Mouse (Mus musculus): ENCODE results near the gene Rab5if. TPM values are rescaled to one million over a fixed set of nuclear protein-coding genes. Genes with fewer than 3 reads are reported as not detected.
A peak's percentile ranks its signal among the peaks of the same experiment; 100 is the strongest.

Gene Rab5if
- total and polyA plus RNA-seq, 3 experiments: 226 to 315 (median 263) TPM

DNA sequence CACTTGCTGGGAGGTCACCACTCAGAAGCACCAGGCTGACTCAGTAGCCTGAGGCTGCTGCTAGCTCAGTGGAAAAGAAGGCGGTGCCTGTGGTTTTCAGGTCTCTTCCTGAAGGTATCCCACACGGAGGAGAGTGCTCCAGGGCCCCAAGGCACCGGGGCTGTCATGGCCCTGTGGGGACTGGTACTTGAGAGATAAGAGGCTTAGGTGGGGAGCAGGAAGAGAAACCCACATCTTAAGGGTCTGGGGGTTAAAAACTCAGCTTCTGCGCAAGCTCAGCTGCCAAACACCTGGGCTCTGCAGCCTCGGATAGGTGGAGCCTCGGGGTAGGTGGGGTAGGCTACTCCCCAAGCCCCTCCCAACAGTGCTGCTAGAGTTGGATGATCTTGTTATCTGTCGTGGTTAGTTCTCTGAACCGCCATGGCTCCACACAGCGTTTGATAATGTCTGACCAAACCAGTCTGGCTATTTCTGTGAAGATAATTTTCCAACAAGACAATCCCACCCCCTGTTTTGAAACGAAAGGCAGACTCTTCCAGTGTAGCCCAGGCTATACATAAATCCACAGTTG is 19.6 kb downstream of the Rab5if start:
- no peak for TF ChIP-seq USF1 (IDR thresholded peaks at IDR 0.05; ENCODE audit: low read depth, low read length)
- peak; percentile 50 for TF ChIP-seq TCF12 (IDR thresholded peaks at IDR 0.05; ENCODE audit: low read depth, low read length)
- no peak for TF ChIP-seq POLR2AphosphoS2 (IDR thresholded peaks at IDR 0.05; ENCODE audit: low read length)
- TF ChIP-seq CHD1 (IDR thresholded peaks at IDR 0.05; ENCODE audit: low read depth, low read length): no peak
- peak; percentile 64 for TF ChIP-seq NRF1 (IDR thresholded peaks at IDR 0.05; ENCODE audit: insufficient read depth, low read depth, low read length, poor library complexity, severe bottlenecking)
- TF ChIP-seq ZMIZ1 (IDR thresholded peaks at IDR 0.05; ENCODE audit: low read depth, low read length): no peak
- peak; percentile 75 for TF ChIP-seq GATA1 (IDR thresholded peaks at IDR 0.05; ENCODE audit: low read depth, low read length)
- TF ChIP-seq SIN3A (IDR thresholded peaks at IDR 0.05; ENCODE audit: low read length): peak; percentile 56
- TF ChIP-seq EP300 (IDR thresholded peaks at IDR 0.05; ENCODE audit: low read depth in 1 of 2, low read length in 2 of 2): peak; percentile 27 to 37; a peak in 3 of 4 replicates
- no peak for TF ChIP-seq SMC3 (IDR thresholded peaks at IDR 0.05; ENCODE audit: low read depth, low read length)
- no peak for TF ChIP-seq RAD21 (IDR thresholded peaks at IDR 0.05; ENCODE audit: low read depth, low read length)
- TF ChIP-seq MAZ (IDR thresholded peaks at IDR 0.05; ENCODE audit: low read depth, low read length): 0 out of 2 replicates have a peak, but pooled peaks have one; percentile 22
- 0 out of 2 replicates have a peak, but pooled peaks have one; percentile 20 for TF ChIP-seq TBP (IDR thresholded peaks at IDR 0.05; ENCODE audit: low read depth, low read length)
- TF ChIP-seq POLR2AphosphoS5 (IDR thresholded peaks at IDR 0.05; ENCODE audit: borderline replicate concordance, low read depth, low read length): no peak
- TF ChIP-seq MYC (IDR thresholded peaks at IDR 0.05; ENCODE audit: low read depth, low read length): no peak
- TF ChIP-seq MXI1 (IDR thresholded peaks at IDR 0.05; ENCODE audit: low read depth, low read length): peak; percentile 39
- peak; percentile 27; the same call in 1 of the 2 replicates for TF ChIP-seq TAL1 (IDR thresholded peaks at IDR 0.05; ENCODE audit: low read length)
- TF ChIP-seq NELFE (IDR thresholded peaks at IDR 0.05; ENCODE audit: low read depth, low read length): no peak
- H3K36me3 ChIP-seq (ENCODE audit: control insufficient read depth in 1 of 2, insufficient read depth in 2 of 2, low read length in 2 of 2): peaks cover 0 to 9% of the 10 kb centered on the region in 2 experiments; a peak in 2 of 4 replicates
- peaks cover 2 to 39% of the 10 kb centered on the region in 2 experiments; a peak in 3 of 4 replicates for H3K4me1 ChIP-seq (ENCODE audit: control insufficient read depth in 1 of 2, insufficient read depth in 2 of 2, low read length in 2 of 2)
- peak overlapping the region; percentile 1 to 43; a peak in 3 of 4 replicates for H3K4me3 ChIP-seq (ENCODE audit: control insufficient read depth in 1 of 2, insufficient read depth in 1 of 2, low read depth in 2 of 2, low read length in 2 of 2)
- H3K9ac ChIP-seq (ENCODE audit: control insufficient read depth, low read depth, low read length, poor library complexity, severe bottlenecking): peak overlapping the region; percentile 26
- no peaks in the 10 kb centered on the region for H3K9me3 ChIP-seq (replicated peaks; ENCODE audit: insufficient read depth, low read length)
- no peaks in the 10 kb centered on the region for H3K79me2 ChIP-seq (ENCODE audit: control insufficient read depth, insufficient read depth, low read length, poor library complexity)
- peak; percentile 78 for DNase-seq (ENCODE audit: low read depth, low spot score)
- H3K27ac ChIP-seq (ENCODE audit: control insufficient read depth, low read depth, low read length): peak overlapping the region; percentile 46; the same call in 1 of the 2 replicates
- H3K27me3 ChIP-seq (ENCODE audit: control insufficient read depth in 1 of 2, insufficient read depth in 2 of 2, low read length in 2 of 2): no peaks in the 10 kb centered on the region

Data from MEL (cell line).